Mouse (Mus musculus) liver, embryonic 11.5 days (tissue): ENCODE data around the gene Map7d3. TPM values are rescaled to one million over a fixed set of nuclear protein-coding genes. Genes with fewer than 3 reads are reported as not detected.
A peak's percentile ranks its signal among the peaks of the same experiment; 100 is the strongest.

Experiments used
- ATAC-seq: fragments of 200-750 bp; cut with Nextera tagmentation; replicated peaks from 2 replicates; pipeline ENCODE4 v1.8.0; 2017; ENCODE audit warnings: moderate number of reproducible peaks, mild to moderate bottlenecking, moderate TSS enrichment, moderate library complexity; ENCODE audit not compliant: low FRiP score
- DNase-seq: peaks from one replicate; pipeline ENCODE4 v3.0.0-alpha.2; 2017; ENCODE audit warnings: low spot score
- H3K27ac ChIP-seq: fragments of 300-500 bp; sonication (generic); 2 replicates; pipeline ENCODE4 v1.5.1; 2014; ENCODE audit warnings: mild to moderate bottlenecking, low read depth, low read length, control low read depth
- H3K27me3 ChIP-seq: fragments of 300-500 bp; sonication (generic); replicated peaks from 2 replicates; pipeline ENCODE4 v1.6.1; 2014; ENCODE audit warnings: low read length, mixed read lengths; ENCODE audit not compliant: control insufficient read depth, insufficient read depth
- H3K36me3 ChIP-seq: fragments of 300-500 bp; sonication (generic); 2 replicates; pipeline ENCODE4 v1.6.1; 2014; ENCODE audit warnings: mild to moderate bottlenecking, low read length, moderate library complexity, mixed read lengths; ENCODE audit not compliant: control insufficient read depth, insufficient read depth
- H3K4me1 ChIP-seq: fragments of 300-500 bp; sonication (generic); replicated peaks from 2 replicates; pipeline ENCODE4 v1.6.1; 2014; ENCODE audit warnings: low read length, mixed read lengths; ENCODE audit not compliant: control insufficient read depth, insufficient read depth
- H3K4me2 ChIP-seq: fragments of 300-500 bp; sonication (generic); 2 replicates; pipeline ENCODE4 v1.6.1; 2014; ENCODE audit warnings: mild to moderate bottlenecking, control low read depth, moderate library complexity
- H3K4me3 ChIP-seq: fragments of 300-500 bp; sonication (generic); 2 replicates; pipeline ENCODE4 v1.5.1; 2014; ENCODE audit warnings: low read depth, low read length, control low read depth
- H3K9ac ChIP-seq: fragments of 300-500 bp; sonication (generic); 2 replicates; pipeline ENCODE4 v1.6.1; 2014; ENCODE audit warnings: low read depth, low read length, control low read depth
- H3K9me3 ChIP-seq: fragments of 300-500 bp; sonication (generic); 2 replicates; pipeline ENCODE4 v1.6.1; 2016; ENCODE audit warnings: low read length, inconsistent platforms, mixed read lengths; ENCODE audit not compliant: control insufficient read depth
- WGBS: fragments of 180-500 bp; shearing (Covaris S2); extraction: QIAGEN DNeasy Blood & Tissue Kit; methylation state at CpG from one replicate; pipeline ENCODE4 v1.1.7; 2014; 5-methylcytosine and 5-hydroxymethylcytosine counted together
- polyA plus RNA-seq: library from polyadenylated mRNA; unstranded; fragments of >200 nt; fragmentation: Nextera tagmentation; extraction: Ambion mirVana; gene quantifications from 2 replicates; pipeline ENCODE4 v1.2.1, GENCODE M21; 2014

Gene Map7d3
- 1.4 and 1.5 TPM in 2 replicates for polyA plus RNA-seq

DNA sequence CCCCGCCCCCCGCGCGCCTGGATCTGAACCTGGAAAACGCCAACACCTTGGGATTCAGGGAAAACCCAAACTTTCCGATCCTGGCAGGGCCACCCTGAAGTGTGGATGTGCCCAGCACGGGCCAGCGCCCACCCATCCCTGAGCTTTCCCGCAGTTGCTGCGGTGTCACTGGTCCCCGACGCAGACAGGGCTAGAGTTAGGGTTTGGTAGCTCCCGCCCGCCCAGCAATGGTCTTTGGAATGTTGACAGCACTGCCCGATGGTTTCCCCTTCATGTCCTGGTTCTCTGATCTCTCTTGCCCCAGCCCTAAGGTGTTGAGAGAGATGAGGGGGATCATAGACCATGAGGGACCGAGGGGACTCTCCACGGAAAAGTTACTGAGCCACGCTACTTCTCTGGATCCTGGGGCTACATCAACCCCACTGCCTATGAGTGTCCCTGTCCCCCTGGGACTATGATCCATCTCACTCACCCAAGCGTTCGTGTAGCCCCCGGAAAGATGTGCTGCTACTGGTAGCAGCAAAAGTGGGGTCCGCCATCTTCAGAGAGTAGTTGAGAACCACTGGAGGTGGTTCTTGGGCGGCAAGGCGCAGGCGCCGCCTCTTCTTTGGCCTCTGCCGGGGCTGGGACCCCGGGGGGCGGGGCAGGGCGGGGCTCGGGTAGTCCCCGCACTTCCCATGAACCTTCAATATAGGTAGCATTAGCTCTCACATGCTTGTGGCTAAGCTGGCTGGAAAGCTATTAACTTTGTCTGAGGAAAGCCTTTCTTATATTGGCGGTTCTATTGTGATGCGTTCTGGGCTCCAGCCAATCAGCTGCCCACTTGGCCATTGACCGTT is at the start of gene Map7d3:
Gene Map7d3, minus strand, starts transcription at position 562 of the 839 bp plus-strand sequence.
- Histone ChIP-seq H3K4me1 (no peaks in the 10 kb centered on the region), H3K27me3 (no peaks in the 10 kb centered on the region), H3K4me3 (peak within 1 kb of the TSS; percentile 54), H3K9ac (peak within 1 kb of the TSS; percentile 20; the same call in 1 of the 2 replicates), H3K36me3 (no peaks in the 10 kb centered on the region), H3K27ac (no peak within 1 kb of the TSS), H3K4me2 (peak within 1 kb of the TSS; percentile 57), H3K9me3 (no peaks in the 10 kb centered on the region)
- ATAC-seq (peak; percentile 79), DNase-seq (peak; percentile 37)
- 17% methylated on average over 35 of the region's 35 CpGs for WGBS

DNA sequence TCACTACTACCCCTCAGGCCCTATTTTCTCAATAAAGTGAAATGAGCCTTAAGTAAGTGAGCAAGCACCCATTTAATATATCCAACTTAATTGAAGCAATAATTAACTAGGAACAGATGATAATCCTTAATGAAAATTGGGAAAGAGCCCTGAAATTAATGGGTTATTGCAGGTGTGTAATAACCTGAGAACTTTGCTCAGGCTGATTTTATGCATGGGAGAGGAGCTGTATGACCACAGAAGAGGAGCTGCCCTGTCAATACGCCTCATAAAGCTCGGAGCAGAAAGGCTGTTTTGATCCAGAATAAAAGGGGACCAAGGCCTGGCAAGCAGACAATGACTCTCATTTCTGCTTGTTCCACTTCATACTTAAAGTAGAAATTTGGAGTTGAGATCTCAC is 47.7 kb upstream of the Map7d3 start, which contains the start of gene Adgrg4:
Gene Adgrg4, plus strand, starts transcription at position 301 of the 400 bp plus-strand sequence.
- Histone ChIP-seq H3K36me3 (no peaks in the 10 kb centered on the region), H3K4me2 (no peak within 1 kb of the TSS), H3K4me1 (no peaks in the 10 kb centered on the region), H3K4me3 (no peak within 1 kb of the TSS), H3K9ac (no peak within 1 kb of the TSS), H3K27me3 (no peaks in the 10 kb centered on the region), H3K9me3 (no peaks in the 10 kb centered on the region), H3K27ac (no peak within 1 kb of the TSS)
- ATAC-seq (no peak), DNase-seq (no peak)
- 77% methylated on average over 2 of the region's 2 CpGs for WGBS

DNA sequence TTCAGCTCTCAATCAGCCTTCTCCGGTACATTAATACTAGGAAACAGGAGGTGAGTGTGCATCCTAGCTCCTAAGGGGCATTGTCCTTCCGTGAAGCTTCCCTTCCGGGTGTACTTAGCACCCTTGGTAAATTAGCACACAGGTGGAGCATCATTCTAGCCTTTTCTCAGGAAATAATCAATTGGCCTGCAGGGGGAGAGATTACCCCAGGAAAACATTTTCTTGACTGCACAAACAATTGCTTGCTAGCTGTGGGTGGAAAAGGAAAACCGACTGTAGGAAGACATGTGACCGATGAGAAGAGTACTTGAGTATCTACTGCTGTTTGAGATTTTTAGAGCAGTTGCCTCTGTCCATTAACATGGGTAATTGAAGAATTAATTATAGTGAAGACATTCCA is 19.1 kb upstream of the Map7d3 start:
- H3K27me3 ChIP-seq = no peaks in the 10 kb centered on the region
- DNase-seq (no peak), ATAC-seq (no peak)
- WGBS = 79% methylated on average over 5 of the region's 5 CpGs
- H3K9ac ChIP-seq = no peak overlapping the region
- H3K27ac ChIP-seq = no peak overlapping the region
- no peaks in the 10 kb centered on the region for H3K36me3 ChIP-seq
- no peak overlapping the region for H3K4me2 ChIP-seq
- H3K9me3 ChIP-seq = no peaks in the 10 kb centered on the region
- H3K4me1 ChIP-seq = no peaks in the 10 kb centered on the region
- no peak overlapping the region for H3K4me3 ChIP-seq

DNA sequence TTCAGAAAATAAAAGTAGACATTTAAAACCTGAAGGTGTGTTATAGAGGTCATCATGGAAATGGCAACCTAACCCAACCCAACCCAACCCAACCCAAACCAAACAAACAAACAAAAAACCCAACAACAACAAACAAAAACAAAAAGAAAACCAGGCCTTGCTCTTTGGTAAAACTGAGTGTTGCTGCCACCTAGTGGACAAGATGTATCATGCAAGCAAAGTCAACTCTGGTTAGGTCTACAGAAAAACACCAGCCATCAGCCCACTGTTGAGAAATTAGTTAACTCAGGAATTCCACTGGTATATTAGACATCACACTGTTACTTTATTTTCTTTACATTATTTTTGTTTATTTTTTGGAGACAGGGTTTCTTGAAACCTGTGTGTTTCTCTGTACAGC is 17.2 kb upstream of the Map7d3 start:
- DNase-seq (no peak), ATAC-seq (no peak)
- Histone ChIP-seq H3K4me3 (no peak overlapping the region), H3K4me2 (no peak overlapping the region), H3K9me3 (no peaks in the 10 kb centered on the region), H3K9ac (no peak overlapping the region), H3K27ac (no peak overlapping the region), H3K27me3 (no peaks in the 10 kb centered on the region), H3K4me1 (no peaks in the 10 kb centered on the region), H3K36me3 (no peaks in the 10 kb centered on the region)

DNA sequence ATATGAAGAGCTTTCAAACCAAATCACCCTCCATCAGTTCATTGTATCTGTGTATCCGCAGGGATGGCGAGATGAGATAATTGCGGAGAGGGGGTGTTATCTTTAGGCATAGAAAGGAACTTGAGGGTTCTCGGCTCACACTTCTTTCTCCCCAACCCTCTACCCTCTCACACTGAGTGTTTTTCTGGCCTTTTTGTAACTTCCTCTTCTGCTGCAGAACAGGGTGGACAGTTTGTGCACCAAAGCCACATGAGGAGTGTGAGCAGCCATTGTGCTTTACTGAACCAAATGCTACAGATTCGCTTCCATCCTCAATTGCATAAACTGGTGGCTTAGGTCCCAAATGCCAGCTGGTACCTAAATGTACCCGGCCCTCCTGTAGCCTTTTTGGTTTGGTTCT is 13.7 kb upstream of the Map7d3 start:
- no peaks in the 10 kb centered on the region for H3K4me1 ChIP-seq
- no peaks in the 10 kb centered on the region for H3K27me3 ChIP-seq
- no peak overlapping the region for H3K4me3 ChIP-seq
- DNase-seq (no peak), ATAC-seq (no peak)
- H3K9ac ChIP-seq = no peak overlapping the region
- H3K9me3 ChIP-seq = no peaks in the 10 kb centered on the region
- H3K36me3 ChIP-seq = no peaks in the 10 kb centered on the region
- H3K27ac ChIP-seq = no peak overlapping the region
- H3K4me2 ChIP-seq = no peak overlapping the region
- 63% methylated on average over 6 of the region's 6 CpGs for WGBS

DNA sequence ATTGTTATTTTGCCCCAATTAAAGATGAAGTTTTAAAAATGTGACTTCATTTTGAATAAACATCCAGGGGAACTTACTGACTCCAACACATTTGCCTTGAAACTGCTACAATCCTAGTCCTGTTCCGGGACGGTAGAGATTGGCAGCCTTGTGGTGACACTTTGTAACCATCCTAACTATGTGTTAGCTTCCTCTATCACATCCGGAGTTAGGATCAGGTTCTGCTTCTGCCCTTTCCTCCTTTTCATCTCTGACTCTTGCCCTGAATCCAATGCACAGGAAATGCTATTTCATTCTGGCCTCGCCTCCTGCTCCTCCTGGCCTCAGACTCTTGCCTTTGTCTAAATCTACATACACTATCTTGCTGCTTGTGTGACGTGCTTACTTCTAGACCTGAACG is 5.4 kb upstream of the Map7d3 start:
- WGBS = 53% methylated on average over 6 of the region's 6 CpGs
- no peak for ATAC-seq

DNA sequence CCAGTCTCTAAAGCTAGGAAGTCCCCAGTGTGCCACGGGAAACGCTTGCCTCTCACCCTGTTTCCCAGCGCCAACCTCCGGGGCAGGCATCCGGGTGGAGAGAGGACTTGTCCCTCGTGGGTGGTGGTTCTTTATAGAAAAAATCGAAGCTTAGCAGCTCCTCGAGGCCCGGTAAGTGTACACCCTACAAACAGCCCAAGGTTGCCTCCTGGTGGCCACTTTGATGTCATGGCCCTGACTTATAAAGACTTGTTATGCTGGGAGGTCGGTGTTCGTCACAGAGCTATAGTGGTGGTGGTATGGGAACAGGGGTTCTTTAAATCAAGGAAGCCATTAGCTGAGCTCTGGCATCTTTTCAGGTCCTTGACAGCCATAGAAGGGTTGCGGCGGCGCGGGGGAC is 30.9 kb downstream of the Map7d3 start:
- Histone ChIP-seq H3K27ac (no peak overlapping the region), H3K4me2 (no peak overlapping the region), H3K4me1 (no peaks in the 10 kb centered on the region), H3K9ac (no peak overlapping the region), H3K27me3 (no peaks in the 10 kb centered on the region), H3K4me3 (no peak overlapping the region), H3K36me3 (no peaks in the 10 kb centered on the region), H3K9me3 (no peaks in the 10 kb centered on the region)
- ATAC-seq = no peak
- WGBS = 49% methylated on average over 15 of the region's 15 CpGs
- DNase-seq = no peak

More for the DNA sequence above, 5.4 kb upstream of the Map7d3 start:
- H3K4me1 ChIP-seq = no peaks in the 10 kb centered on the region
- H3K4me3 ChIP-seq = no peak overlapping the region
- no peaks in the 10 kb centered on the region for H3K36me3 ChIP-seq
- H3K9ac ChIP-seq = no peak overlapping the region
- DNase-seq = no peak
- H3K4me2 ChIP-seq = no peak overlapping the region
- no peaks in the 10 kb centered on the region for H3K9me3 ChIP-seq
- H3K27me3 ChIP-seq = no peaks in the 10 kb centered on the region
- no peak overlapping the region for H3K27ac ChIP-seq

DNA sequence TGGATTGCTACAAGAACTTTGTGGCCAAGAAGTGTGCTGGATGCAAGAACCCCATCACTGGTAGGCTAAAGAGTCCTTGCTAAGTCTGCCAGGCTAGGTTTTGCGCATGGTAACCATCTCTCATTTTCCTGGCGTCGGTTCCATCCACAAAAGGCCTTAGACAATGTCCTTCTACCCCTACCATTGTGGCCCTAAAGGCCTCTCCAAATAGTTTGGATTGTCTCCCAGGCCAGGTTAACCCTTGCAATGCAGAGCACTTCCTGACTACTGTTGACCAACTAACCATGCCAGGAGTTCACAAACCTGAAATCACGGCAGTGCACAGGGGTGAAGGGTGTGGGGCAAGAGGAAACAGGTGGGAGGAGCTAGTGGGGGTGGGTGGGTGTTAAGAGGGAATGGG is 31.5 kb downstream of the Map7d3 start:
- Histone ChIP-seq H3K4me3 (no peak overlapping the region), H3K9me3 (no peaks in the 10 kb centered on the region), H3K4me1 (no peaks in the 10 kb centered on the region), H3K4me2 (no peak overlapping the region), H3K27me3 (no peaks in the 10 kb centered on the region), H3K27ac (no peak overlapping the region), H3K9ac (no peak overlapping the region), H3K36me3 (no peaks in the 10 kb centered on the region)
- DNase-seq = no peak
- WGBS = 83% methylated on average over 4 of the region's 4 CpGs
- ATAC-seq = no peak

DNA sequence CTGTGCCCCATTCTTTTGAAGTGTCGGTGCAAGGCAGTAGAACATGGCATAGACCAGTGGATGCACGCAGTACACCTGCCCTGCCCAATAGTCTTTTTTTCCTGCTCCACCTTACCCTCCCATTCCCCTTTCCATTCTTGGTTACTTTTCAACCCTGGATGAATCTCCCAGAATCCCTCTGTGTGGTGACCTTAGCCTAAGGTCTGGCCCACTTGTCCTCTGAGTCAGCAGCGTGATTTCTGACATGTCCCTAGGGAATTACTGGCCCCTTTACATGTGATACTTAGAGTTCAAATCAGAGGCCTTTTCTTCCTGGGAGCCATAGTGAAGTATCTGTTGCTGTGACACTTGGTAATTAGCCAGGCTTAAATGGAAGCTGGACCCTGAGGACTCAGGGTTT is 34.6 kb downstream of the Map7d3 start:
- Histone ChIP-seq H3K27ac (no peak overlapping the region), H3K4me3 (no peak overlapping the region), H3K9ac (no peak overlapping the region), H3K27me3 (no peaks in the 10 kb centered on the region), H3K4me2 (no peak overlapping the region), H3K9me3 (no peaks in the 10 kb centered on the region), H3K36me3 (no peaks in the 10 kb centered on the region), H3K4me1 (no peaks in the 10 kb centered on the region)
- no peak for DNase-seq
- WGBS = 81% methylated on average over 3 of the region's 3 CpGs
- ATAC-seq = no peak
